Mouse (Mus musculus) megakaryocyte, embryonic 14.5 days (primary cell): ENCODE results near the gene Ninj1.

Experiments
- FLI1 ChIP-seq: IDR thresholded peaks from 2 replicates; pipeline ENCODE4 v1.6.1; 2012; ENCODE audit warnings: low read length, inconsistent platforms, mixed read lengths
- GATA1 ChIP-seq: IDR thresholded peaks from 3 replicates; pipeline ENCODE4 v1.6.1; 2012; ENCODE audit warnings: mixed read lengths, low read length, inconsistent platforms, borderline replicate concordance

- TF ChIP-seq GATA1 = no peak
- TF ChIP-seq FLI1 = no peak
Measured at GRCm38 (mm10) chr13:49245251-49245650, 58.0 kb downstream of the Ninj1 start.
